Mouse (Mus musculus): ENCODE results near the gene Ankrd6. TPM values are rescaled to one million over a fixed set of nuclear protein-coding genes. Genes with fewer than 3 reads are reported as not detected.

The Ankrd6 gene
- total and polyA plus RNA-seq, 3 experiments: 1.3 to 2.1 (median 1.6) TPM

- TF ChIP-seq MXI1 (IDR thresholded peaks at IDR 0.05; ENCODE audit: low read depth, low read length): no peak
- TF ChIP-seq MAZ (IDR thresholded peaks at IDR 0.05; ENCODE audit: low read depth, low read length): no peak
- peak; percentile 41 for TF ChIP-seq RAD21 (IDR thresholded peaks at IDR 0.05; ENCODE audit: low read depth, low read length)
- TF ChIP-seq ZC3H11A (IDR thresholded peaks at IDR 0.05; ENCODE audit: low read depth, low read length): no peak
- TF ChIP-seq MAFK (IDR thresholded peaks at IDR 0.05; ENCODE audit: insufficient replicate concordance, low read length): no peak
- TF ChIP-seq POLR2A (IDR thresholded peaks at IDR 0.05; ENCODE audit: low read depth, low read length): no peak
- no peak for TF ChIP-seq NELFE (IDR thresholded peaks at IDR 0.05; ENCODE audit: low read depth, low read length)
Observed at GRCm38 (mm10) chr4:32889996-32890734, 60.5 kb downstream of the Ankrd6 start (continued).

- H3K4me3 ChIP-seq (replicated peaks in 1 of 3; ENCODE audit: low read depth in 2 of 3, low read length in 2 of 3, poor library complexity in 1 of 3): no peak overlapping the region
- H3K9me3 ChIP-seq (replicated peaks; ENCODE audit: low read length): no peaks in the 10 kb centered on the region
- dilution Hi-C loops (cut with MboI; ENCODE audit: extremely low pct_ligation_motif_present, extremely low pct_unique_long_range_greater_than_20kb, low sequenced_read_pairs) (no loop called here), in situ Hi-C loops (cut with MboI; ENCODE audit: low pct_ligation_motif_present, low pct_unique_long_range_greater_than_20kb, low sequenced_read_pairs) (no loop called here)
- no peaks in the 10 kb centered on the region for H3K27me3 ChIP-seq (replicated peaks)
- peaks cover 4 to 21% of the 10 kb centered on the region in 2 experiments; a peak in 2 of 4 replicates for H3K4me1 ChIP-seq (ENCODE audit: control insufficient read depth in 1 of 2, insufficient read depth in 2 of 2)
- H3K36me3 ChIP-seq (replicated peaks in 1 of 2; ENCODE audit: control insufficient read depth in 1 of 2, insufficient read depth in 1 of 2, low read length in 1 of 2): no peaks in the 10 kb centered on the region
- no peaks in the 10 kb centered on the region for H3K79me2 ChIP-seq (replicated peaks; ENCODE audit: control insufficient read depth, extremely low read depth, insufficient read depth, poor library complexity, severe bottlenecking)
- H3K4me2 ChIP-seq (ENCODE audit: insufficient read depth, low read depth, poor library complexity, severe bottlenecking): no peak overlapping the region
- DNase-seq (ENCODE audit: extremely low read depth): no peak
- TF ChIP-seq ZMIZ1 (IDR thresholded peaks at IDR 0.05; ENCODE audit: low read depth, low read length): no peak
- TF ChIP-seq GABPA (IDR thresholded peaks at IDR 0.05; ENCODE audit: insufficient replicate concordance, low read depth, low read length): no peak
- no peak for TF ChIP-seq TCF12 (IDR thresholded peaks at IDR 0.05; ENCODE audit: low read depth, low read length)
- TF ChIP-seq RCOR1 (conservative IDR thresholded peaks at IDR 0.05; ENCODE audit: low read depth, low read length): no peak
- no peak for TF ChIP-seq MAFK (IDR thresholded peaks at IDR 0.05; ENCODE audit: insufficient replicate concordance, low read length)
- TF ChIP-seq NELFE (IDR thresholded peaks at IDR 0.05; ENCODE audit: low read depth, low read length): no peak
- no peak for TF ChIP-seq ZKSCAN1 (IDR thresholded peaks at IDR 0.05; ENCODE audit: borderline replicate concordance, low read depth, low read length)
- no peak overlapping the region for H3K27ac ChIP-seq (ENCODE audit: insufficient read depth, low read depth)
- no peak overlapping the region for H3K9ac ChIP-seq (ENCODE audit: insufficient read depth, low read depth)
Observed at GRCm38 (mm10) chr4:32889246-32889645, 61.4 kb downstream of the Ankrd6 start.

GRCm38 (mm10) chr4:32886479-32886878 lies 64.2 kb downstream of the Ankrd6 start:
- dilution Hi-C loops (cut with MboI; ENCODE audit: extremely low pct_ligation_motif_present, extremely low pct_unique_long_range_greater_than_20kb, low sequenced_read_pairs): no loop called here
- Histone ChIP-seq H3K36me3 (replicated peaks in 1 of 2; ENCODE audit: control insufficient read depth in 1 of 2, insufficient read depth in 1 of 2, low read length in 1 of 2) (no peaks in the 10 kb centered on the region), H3K27ac (ENCODE audit: insufficient read depth, low read depth) (no peak overlapping the region)

More at GRCm38 (mm10) chr4:32886479-32886878, 64.2 kb downstream of the Ankrd6 start:
- peaks cover 4 to 21% of the 10 kb centered on the region in 2 experiments; a peak in 2 of 4 replicates for H3K4me1 ChIP-seq (ENCODE audit: control insufficient read depth in 1 of 2, insufficient read depth in 2 of 2)
- in situ Hi-C loops (cut with MboI; ENCODE audit: low pct_ligation_motif_present, low pct_unique_long_range_greater_than_20kb, low sequenced_read_pairs): no loop called here
- no peak for DNase-seq (ENCODE audit: extremely low read depth)
- no peak overlapping the region for H3K9ac ChIP-seq (ENCODE audit: insufficient read depth, low read depth)
- no peaks in the 10 kb centered on the region for H3K27me3 ChIP-seq (replicated peaks)
- no peaks in the 10 kb centered on the region for H3K9me3 ChIP-seq (replicated peaks; ENCODE audit: low read length)
- H3K4me2 ChIP-seq (ENCODE audit: insufficient read depth, low read depth, poor library complexity, severe bottlenecking): no peak overlapping the region
- no peak overlapping the region for H3K4me3 ChIP-seq (replicated peaks in 1 of 3; ENCODE audit: low read depth in 2 of 3, low read length in 2 of 3, poor library complexity in 1 of 3)
- TF ChIP-seq USF1 (IDR thresholded peaks at IDR 0.05; ENCODE audit: low read depth, low read length): no peak
- no peak for TF ChIP-seq CTCF (conservative IDR thresholded peaks at IDR 0.05 in 1 of 2, IDR thresholded peaks at IDR 0.05 in 1 of 2; ENCODE audit: low read depth in 2 of 2, low read length in 2 of 2)
- TF ChIP-seq E2F4 (IDR thresholded peaks at IDR 0.05; ENCODE audit: insufficient replicate concordance, low read depth, low read length): no peak
- no peak for TF ChIP-seq KAT2A (IDR thresholded peaks at IDR 0.05; ENCODE audit: insufficient replicate concordance, low read length)
- no peak for TF ChIP-seq MAZ (IDR thresholded peaks at IDR 0.05; ENCODE audit: low read depth, low read length)
- no peak for TF ChIP-seq EP300 (IDR thresholded peaks at IDR 0.05; ENCODE audit: low read length)
- TF ChIP-seq POLR2A (IDR thresholded peaks at IDR 0.05; ENCODE audit: low read depth, low read length): no peak
- TF ChIP-seq SIN3A (IDR thresholded peaks at IDR 0.05; ENCODE audit: low read length): no peak
- TF ChIP-seq NRF1 (IDR thresholded peaks at IDR 0.05; ENCODE audit: low read depth, low read length): no peak
- TF ChIP-seq PAX5 (IDR thresholded peaks at IDR 0.05; ENCODE audit: low read length): no peak
- TF ChIP-seq TBP (conservative IDR thresholded peaks at IDR 0.05; ENCODE audit: low read depth, low read length): no peak
- TF ChIP-seq IRF4 (IDR thresholded peaks at IDR 0.05; ENCODE audit: low read depth, low read length): no peak
- TF ChIP-seq USF2 (conservative IDR thresholded peaks at IDR 0.05; ENCODE audit: low read depth, low read length): no peak
- TF ChIP-seq JUND (conservative IDR thresholded peaks at IDR 0.05; ENCODE audit: low read depth, low read length): no peak
- no peak for TF ChIP-seq CHD1 (IDR thresholded peaks at IDR 0.05; ENCODE audit: low read depth, low read length)
- TF ChIP-seq ETS1 (conservative IDR thresholded peaks at IDR 0.05; ENCODE audit: low read depth, low read length): no peak
- no peak for TF ChIP-seq ELF1 (IDR thresholded peaks at IDR 0.05; ENCODE audit: low read depth, low read length)
- no peak for TF ChIP-seq MYC (IDR thresholded peaks at IDR 0.05; ENCODE audit: low read depth, low read length)
- no peak for TF ChIP-seq NELFE (IDR thresholded peaks at IDR 0.05; ENCODE audit: low read depth, low read length)
- no peak for TF ChIP-seq RCOR1 (conservative IDR thresholded peaks at IDR 0.05; ENCODE audit: low read depth, low read length)
- H3K79me2 ChIP-seq (replicated peaks; ENCODE audit: control insufficient read depth, extremely low read depth, insufficient read depth, poor library complexity, severe bottlenecking): no peaks in the 10 kb centered on the region
